Mouse (Mus musculus) thymus, adult 2 months (tissue): ENCODE results near the gene Mcm2.

Experiments
- CTCF ChIP-seq: fragments of 200-500 bp; IDR thresholded peaks from 2 replicates; pipeline ENCODE4 v1.5.1; 2012; ENCODE audit warnings: mild to moderate bottlenecking, control low read depth, low read length, moderate library complexity, borderline replicate concordance; ENCODE audit not compliant: control insufficient read depth, poor library complexity, insufficient read depth; ENCODE audit errors: extremely low read depth
- POLR2A ChIP-seq: fragments of 200-500 bp; IDR thresholded peaks from 2 replicates; pipeline ENCODE4 v1.6.1; 2012; ENCODE audit warnings: mild to moderate bottlenecking, low read length, control low read depth, moderate library complexity; ENCODE audit not compliant: control insufficient read depth, poor library complexity, insufficient read depth; ENCODE audit errors: extremely low read depth

GRCm38 (mm10) chr6:88938664-88939055, 40.1 kb upstream of the Mcm2 start:
- TF ChIP-seq CTCF (no peak), POLR2A (no peak)
